Comparison of ENCODE assay signal across 8 mouse cellular contexts in the genomic region with DNA sequence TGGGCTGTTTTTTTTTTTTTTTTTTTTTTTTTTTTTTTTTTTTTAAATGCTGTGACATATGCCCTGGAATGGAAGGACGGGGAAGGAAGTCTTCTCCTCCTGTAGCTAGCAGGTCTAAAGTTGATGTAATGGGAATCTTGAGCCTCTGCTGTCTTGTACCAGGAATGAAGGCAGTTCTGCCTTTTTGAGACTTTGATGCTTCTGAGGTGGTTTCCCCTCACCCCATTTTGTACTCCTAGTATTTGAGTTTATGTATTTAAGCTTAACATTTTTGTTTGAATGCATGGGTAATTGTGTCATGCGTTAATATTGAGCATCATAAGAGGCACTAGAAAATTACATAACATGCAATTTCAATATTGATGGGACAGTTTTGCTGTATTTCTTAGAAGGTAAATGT. TPM values are rescaled to one million over a fixed set of nuclear protein-coding genes. Genes with fewer than 3 reads are reported as not detected.
DNase-seq lines count a peak whose midpoint lies in the region; ATAC-seq and TF ChIP-seq lines count a peak whose summit lies in the region.

No protein-coding gene starts in this region.

- peaks cover 16% of the 10 kb centered on the region for H3K36me3 ChIP-seq in heart, embryonic 14.5 days (ENCODE audit: control insufficient read depth, insufficient read depth, low read length)
- peaks cover 30% of the 10 kb centered on the region for H3K36me3 ChIP-seq in forebrain, embryonic 13.5 days (ENCODE audit: poor library complexity, severe bottlenecking)
- H3K36me3 ChIP-seq in liver, postnatal 0 days (replicated peaks; ENCODE audit: insufficient read depth, low read length): peaks cover 19% of the 10 kb centered on the region

- H3K9me3 ChIP-seq in heart, embryonic 14.5 days (ENCODE audit: control insufficient read depth, low read length): no peaks in the 10 kb centered on the region
- H3K9me3 ChIP-seq in forebrain, embryonic 13.5 days (replicated peaks): peaks cover 12% of the 10 kb centered on the region
- H3K9me3 ChIP-seq in liver, postnatal 0 days (ENCODE audit: low read length): no peaks in the 10 kb centered on the region

- peaks cover 7 to 24% of the 10 kb centered on the region in 2 experiments for H3K4me1 ChIP-seq in heart, embryonic 14.5 days (ENCODE audit: control insufficient read depth in 2 of 2, insufficient read depth in 2 of 2, low read length in 2 of 2)
- peaks cover 3% of the 10 kb centered on the region; the same call in 1 of the 2 replicates for H3K4me1 ChIP-seq in forebrain, embryonic 13.5 days
- H3K4me1 ChIP-seq in liver, postnatal 0 days (ENCODE audit: insufficient read depth): peaks cover 20% of the 10 kb centered on the region

- H3K9ac ChIP-seq in heart, embryonic 14.5 days (ENCODE audit: low read length): no peak overlapping the region
- no peak overlapping the region for H3K9ac ChIP-seq in forebrain, embryonic 13.5 days
- peak overlapping the region; percentile 53; the same call in 1 of the 2 replicates for H3K9ac ChIP-seq in liver, postnatal 0 days (replicated peaks)

- TF ChIP-seq EP300 in liver, postnatal 0 days (IDR thresholded peaks at IDR 0.05; ENCODE audit: low read depth): no peak

- 66% methylated on average over 2 of the region's 2 CpGs for WGBS in heart, embryonic 14.5 days
- 65% methylated on average over 2 of the region's 2 CpGs for WGBS in forebrain, embryonic 13.5 days
- 64% methylated on average over 2 of the region's 2 CpGs for WGBS in liver, postnatal 0 days (ENCODE audit: insufficient replicate concordance)

- no peak for TF ChIP-seq CTCF in liver, postnatal 0 days (IDR thresholded peaks at IDR 0.05; ENCODE audit: low read depth)

- ATAC-seq in heart, embryonic 14.5 days (ENCODE audit: insufficient number of reproducible peaks, insufficient read depth, low FRiP score, low read depth): no peak
- no peak for ATAC-seq in forebrain, embryonic 13.5 days
- no peak for ATAC-seq in liver, postnatal 0 days

- DNase-seq in heart, postnatal 36 days: no peak
- DNase-seq in CD4-positive helper T cell, adult 2 months (ENCODE audit: low read depth, low spot score): peak; percentile 32
- DNase-seq in liver, postnatal 0 days: no peak
- DNase-seq in adrenal gland, postnatal 36 days: no peak
- DNase-seq in layer of hippocampus, adult 9-11 months: no peak
- no peak for DNase-seq in frontal cortex, postnatal 36 days (ENCODE audit: low spot score in 2 of 2)

- H3K4me2 ChIP-seq in heart, embryonic 14.5 days (ENCODE audit: low read length): peak overlapping the region; percentile 56
- H3K4me2 ChIP-seq in forebrain, embryonic 13.5 days: peak overlapping the region; percentile 40
- peak overlapping the region; percentile 65 for H3K4me2 ChIP-seq in liver, postnatal 0 days (ENCODE audit: low read depth, low read length)

- no peak overlapping the region for H3K27ac ChIP-seq in heart, embryonic 14.5 days (replicated peaks in 1 of 2; ENCODE audit: control insufficient read depth in 1 of 2, insufficient read depth in 1 of 2, low read depth in 2 of 2, low read length in 2 of 2)
- no peak overlapping the region for H3K27ac ChIP-seq in forebrain, embryonic 13.5 days
- no peak overlapping the region for H3K27ac ChIP-seq in liver, postnatal 0 days (ENCODE audit: low read depth)

- H3K4me3 ChIP-seq in heart, embryonic 14.5 days (ENCODE audit: control insufficient read depth in 1 of 2, insufficient read depth in 1 of 2, low read depth in 1 of 2, low read length in 2 of 2): peak overlapping the region in 1 of 2 experiments; percentile 30; a peak in 3 of 4 replicates
- peak overlapping the region; percentile 18; the same call in 1 of the 2 replicates for H3K4me3 ChIP-seq in forebrain, embryonic 13.5 days
- peak overlapping the region; percentile 48 for H3K4me3 ChIP-seq in liver, postnatal 0 days (ENCODE audit: low read depth, low read length)

- H3K27me3 ChIP-seq in heart, embryonic 14.5 days (ENCODE audit: control insufficient read depth, insufficient read depth, low read length): no peaks in the 10 kb centered on the region
- no peaks in the 10 kb centered on the region for H3K27me3 ChIP-seq in forebrain, embryonic 13.5 days
- H3K27me3 ChIP-seq in liver, postnatal 0 days (ENCODE audit: insufficient read depth, low read length): no peaks in the 10 kb centered on the region

- intact Hi-C loops in heart, postnatal 36 days (cut with DNase I): loop anchor here (2.0 kb wide), 1 partner anchor 22 kb away; no protein-coding TSS in a partner anchor

RNA-seq across cellular contexts. Expression of a gene that starts 14.4 kb away (rescaled TPM):
- polyA plus RNA-seq in heart, embryonic 14.5 days (2014; fragmentation: Nextera tagmentation; extraction: Ambion mirVana): 40.8 and 47.0 TPM in 2 replicates
- total RNA-seq in heart, postnatal 36 days (2021): 10 to 100 TPM; 78.1 to 88.5 TPM
- 47.3 and 56.6 TPM in 2 replicates for polyA plus RNA-seq in forebrain, embryonic 13.5 days (2015; fragmentation: Nextera tagmentation; extraction: Ambion mirVana)
- 5.6 and 6.6 TPM in 2 replicates for polyA plus RNA-seq in liver, postnatal 0 days (2015; fragmentation: Nextera tagmentation; extraction: Ambion mirVana)
- total RNA-seq in adrenal gland, postnatal 36 days (2021): 10 to 100 TPM; 54.0 to 74.3 TPM
